Mouse (Mus musculus): Measurements from ENCODE around the gene Ppm1h. TPM values are rescaled to one million over a fixed set of nuclear protein-coding genes. Genes with fewer than 3 reads are reported as not detected.

Gene Ppm1h
- polyA plus RNA-seq, 2 experiments = 0.60 to 1.5 TPM

DNA sequence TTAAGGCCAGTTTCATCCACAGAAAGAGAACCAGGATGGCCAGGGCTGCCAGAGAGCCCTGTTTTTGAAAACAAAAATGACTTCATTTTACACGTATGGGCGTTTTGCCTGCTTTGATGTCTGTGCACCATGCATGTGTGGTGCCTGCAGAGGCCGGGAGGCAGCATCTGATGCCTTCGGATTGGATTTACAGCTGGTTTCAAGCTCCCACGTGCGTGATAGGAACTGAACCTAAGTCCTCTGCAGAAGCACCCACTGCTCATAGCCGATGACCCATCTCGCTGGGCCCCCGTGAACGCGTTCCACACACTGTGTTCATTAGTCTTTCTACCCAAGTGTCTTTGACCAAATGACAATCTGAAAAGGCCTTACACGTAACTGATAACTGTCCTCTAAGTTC, 301.6 kb downstream of the Ppm1h start:
- no peak overlapping the region for H3K4me2 ChIP-seq (ENCODE audit: low read depth)
- DNase-seq (ENCODE audit: low read depth in 3 of 3, low spot score in 3 of 3) (no peak), ATAC-seq (ENCODE audit: insufficient read depth) (no peak)
- H3K9ac ChIP-seq (replicated peaks) = no peak overlapping the region
- H3K27ac ChIP-seq = no peak overlapping the region
- no peaks in the 10 kb centered on the region for H3K27me3 ChIP-seq (ENCODE audit: control insufficient read depth, insufficient read depth, low read length)
- H3K4me3 ChIP-seq (ENCODE audit: insufficient read depth in 1 of 2, low read depth in 2 of 2, low read length in 2 of 2) = no peak overlapping the region
- 88% methylated on average over 12 of the region's 12 CpGs for WGBS (ENCODE audit: insufficient replicate concordance)
- peaks cover 2% of the 10 kb centered on the region for H3K36me3 ChIP-seq (replicated peaks; ENCODE audit: control insufficient read depth, insufficient read depth, low read depth)
- TF ChIP-seq EP300 (IDR thresholded peaks at IDR 0.05; ENCODE audit: low read depth) (no peak), CTCF (IDR thresholded peaks at IDR 0.05; ENCODE audit: low read depth) (no peak)
- H3K9me3 ChIP-seq (ENCODE audit: control insufficient read depth, low read length) = no peaks in the 10 kb centered on the region
- peaks cover 12 to 17% of the 10 kb centered on the region in 2 experiments for H3K4me1 ChIP-seq (replicated peaks; ENCODE audit: control insufficient read depth in 2 of 2, insufficient read depth in 2 of 2, low read length in 1 of 2)

DNA sequence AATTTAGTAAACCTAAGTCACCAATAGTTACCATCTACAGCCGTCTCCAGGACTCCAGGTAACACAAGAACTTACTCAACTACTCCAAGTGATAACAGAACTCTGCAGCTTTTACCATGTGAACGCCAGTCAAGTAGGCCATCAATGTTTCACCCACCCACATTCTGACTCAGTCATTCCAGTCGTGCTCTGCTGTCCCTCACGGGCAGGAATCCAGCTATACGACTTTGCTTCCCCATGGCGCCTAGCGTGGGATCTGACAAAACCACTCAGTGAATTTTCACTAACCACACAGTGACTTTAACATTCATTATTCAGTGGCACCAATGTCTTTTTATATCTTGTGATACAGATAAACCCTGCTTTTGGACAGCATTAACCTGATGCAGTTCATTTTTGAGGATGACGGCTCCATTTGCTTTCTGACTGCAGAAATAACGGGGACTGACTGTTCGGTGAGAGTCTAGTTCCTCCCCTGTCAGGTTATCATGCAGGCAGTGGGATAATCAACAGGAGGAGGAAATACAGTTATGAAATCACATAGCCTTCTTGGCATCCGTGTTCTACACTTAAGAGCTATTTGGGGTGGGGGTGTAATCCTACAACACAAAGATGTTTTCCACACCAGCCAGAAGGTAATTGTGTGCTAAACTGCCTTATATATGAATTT, 304.5 kb downstream of the Ppm1h start:
- TF ChIP-seq CTCF (IDR thresholded peaks at IDR 0.05; ENCODE audit: low read depth) = no peak
- no peak for TF ChIP-seq EP300 (IDR thresholded peaks at IDR 0.05; ENCODE audit: low read depth)
- peaks cover 2% of the 10 kb centered on the region for H3K36me3 ChIP-seq (replicated peaks; ENCODE audit: control insufficient read depth, insufficient read depth, low read depth)
- ATAC-seq (ENCODE audit: insufficient read depth) (no peak), DNase-seq (ENCODE audit: low read depth in 3 of 3, low spot score in 3 of 3) (no peak)
- H3K27me3 ChIP-seq (ENCODE audit: control insufficient read depth, insufficient read depth, low read length) = no peaks in the 10 kb centered on the region
- H3K9ac ChIP-seq (replicated peaks) = peak overlapping the region; percentile 95; the same call in 1 of the 2 replicates
- peak overlapping the region; percentile 93 for H3K4me2 ChIP-seq (ENCODE audit: low read depth)
- H3K4me1 ChIP-seq (replicated peaks; ENCODE audit: control insufficient read depth in 2 of 2, insufficient read depth in 2 of 2, low read length in 1 of 2) = peaks cover 20 to 23% of the 10 kb centered on the region in 2 experiments
- 53% methylated on average over 11 of the region's 11 CpGs for WGBS (ENCODE audit: insufficient replicate concordance)
- no peaks in the 10 kb centered on the region for H3K9me3 ChIP-seq (ENCODE audit: control insufficient read depth, low read length)
- H3K27ac ChIP-seq = no peak overlapping the region
- H3K4me3 ChIP-seq (ENCODE audit: insufficient read depth in 1 of 2, low read depth in 2 of 2, low read length in 2 of 2) = peak overlapping the region in 1 of 2 experiments; percentile 94; a peak in 2 of 4 replicates

DNA sequence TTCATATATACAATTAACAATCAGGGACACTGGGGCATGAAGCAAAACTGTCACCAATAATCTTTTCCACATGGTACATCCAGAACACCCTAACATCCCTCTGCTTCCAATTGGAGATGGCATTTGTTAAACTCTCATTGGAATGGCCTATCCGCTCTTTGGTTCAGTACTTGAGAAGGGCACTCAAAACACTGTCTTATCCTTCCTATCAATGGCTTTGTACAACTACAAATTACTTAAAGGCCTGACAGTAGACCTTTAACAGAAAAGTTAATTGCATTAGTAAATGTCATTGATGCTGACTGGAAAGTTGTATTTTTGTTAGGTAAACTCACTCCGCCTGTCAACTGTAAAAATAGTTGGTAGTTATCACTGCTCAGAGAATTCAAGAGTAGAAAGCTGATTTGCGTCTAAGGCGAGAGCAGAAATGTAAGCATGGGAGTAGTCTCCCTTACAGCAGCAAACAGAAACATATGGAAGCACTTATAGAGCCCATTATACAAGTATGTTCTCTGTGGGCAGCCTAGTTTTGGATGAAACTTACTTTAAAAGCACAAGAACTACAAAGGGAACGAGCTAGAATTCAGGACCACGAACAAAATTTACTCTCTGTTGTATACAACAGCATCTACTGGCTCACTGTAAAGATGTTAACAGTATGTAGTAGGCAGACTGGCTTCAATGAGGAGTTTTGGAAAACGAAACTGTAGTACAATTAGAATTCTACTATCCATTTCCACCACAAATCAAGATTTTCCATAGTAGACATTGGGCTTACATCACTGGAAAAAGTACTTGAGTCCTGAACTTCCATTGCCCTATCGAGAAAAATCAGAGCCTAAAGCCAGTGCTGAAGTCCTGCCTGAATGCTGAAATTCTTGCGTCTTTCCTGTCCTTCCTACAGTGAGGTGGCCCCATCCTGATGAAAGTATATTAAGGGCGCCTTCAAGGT, 305.3 kb downstream of the Ppm1h start:
- H3K4me1 ChIP-seq (replicated peaks; ENCODE audit: control insufficient read depth in 2 of 2, insufficient read depth in 2 of 2, low read length in 1 of 2) = peaks cover 20 to 23% of the 10 kb centered on the region in 2 experiments
- ATAC-seq (ENCODE audit: insufficient read depth) = no peak
- H3K27me3 ChIP-seq (ENCODE audit: control insufficient read depth, insufficient read depth, low read length) = no peaks in the 10 kb centered on the region
- H3K4me2 ChIP-seq (ENCODE audit: low read depth) = peak overlapping the region; percentile 93
- peak overlapping the region; percentile 95 for H3K9ac ChIP-seq (replicated peaks)
- peaks cover 2% of the 10 kb centered on the region for H3K36me3 ChIP-seq (replicated peaks; ENCODE audit: control insufficient read depth, insufficient read depth, low read depth)
- WGBS (ENCODE audit: insufficient replicate concordance) = 44% methylated on average over 10 of the region's 10 CpGs
- H3K4me3 ChIP-seq (ENCODE audit: insufficient read depth in 1 of 2, low read depth in 2 of 2, low read length in 2 of 2) = peak overlapping the region; percentile 89 to 94
- no peak for DNase-seq (ENCODE audit: low read depth in 3 of 3, low spot score in 3 of 3)
- no peaks in the 10 kb centered on the region for H3K9me3 ChIP-seq (ENCODE audit: control insufficient read depth, low read length)
- peak overlapping the region; percentile 2; the same call in 1 of the 2 replicates for H3K27ac ChIP-seq
- TF ChIP-seq CTCF (IDR thresholded peaks at IDR 0.05; ENCODE audit: low read depth) = no peak
- no peak for TF ChIP-seq EP300 (IDR thresholded peaks at IDR 0.05; ENCODE audit: low read depth)

DNA sequence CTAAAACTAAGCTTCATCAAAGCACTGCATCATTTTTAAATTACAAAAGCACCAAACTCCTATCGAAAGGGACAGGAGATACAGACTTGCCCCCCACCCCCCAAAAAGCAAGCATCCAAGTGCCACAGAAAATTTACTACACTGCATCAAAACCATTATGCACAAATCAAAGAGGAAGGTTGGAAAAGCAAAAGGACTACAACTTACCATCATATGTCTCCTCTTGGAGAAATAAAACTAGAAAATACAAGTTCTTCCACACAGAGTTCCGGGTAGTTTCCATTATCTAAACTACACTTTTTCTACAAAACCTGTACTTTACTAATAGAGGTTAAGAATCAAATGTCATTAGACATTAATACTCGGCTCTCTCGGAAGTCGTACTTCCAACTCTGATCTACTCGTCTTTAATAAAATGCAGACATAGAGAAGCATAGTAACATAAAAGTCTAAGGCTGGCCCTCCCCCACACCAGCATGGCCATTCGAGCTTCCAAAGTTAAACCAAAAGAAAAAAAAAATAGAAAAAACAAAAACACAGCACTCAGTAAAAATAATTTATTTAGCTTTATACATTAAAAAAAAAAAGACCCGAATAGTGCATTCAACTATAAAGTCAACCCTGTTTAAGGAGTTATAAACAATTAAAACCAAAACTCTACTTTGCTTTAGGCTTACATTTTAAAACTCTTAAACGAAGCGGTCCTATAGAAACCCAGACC, 306.1 kb downstream of the Ppm1h start:
- peak overlapping the region; percentile 82 for H3K27ac ChIP-seq
- peak overlapping the region; percentile 93 for H3K4me2 ChIP-seq (ENCODE audit: low read depth)
- peaks cover 2% of the 10 kb centered on the region for H3K36me3 ChIP-seq (replicated peaks; ENCODE audit: control insufficient read depth, insufficient read depth, low read depth)
- TF ChIP-seq EP300 (IDR thresholded peaks at IDR 0.05; ENCODE audit: low read depth) = no peak
- no peak for TF ChIP-seq CTCF (IDR thresholded peaks at IDR 0.05; ENCODE audit: low read depth)
- WGBS (ENCODE audit: insufficient replicate concordance) = 4% methylated on average over 10 of the region's 10 CpGs
- no peaks in the 10 kb centered on the region for H3K27me3 ChIP-seq (ENCODE audit: control insufficient read depth, insufficient read depth, low read length)
- no peak for DNase-seq (ENCODE audit: low read depth in 3 of 3, low spot score in 3 of 3)
- no peak for ATAC-seq (ENCODE audit: insufficient read depth)
- H3K9me3 ChIP-seq (ENCODE audit: control insufficient read depth, low read length) = no peaks in the 10 kb centered on the region
- H3K4me3 ChIP-seq (ENCODE audit: insufficient read depth in 1 of 2, low read depth in 2 of 2, low read length in 2 of 2) = peak overlapping the region; percentile 89 to 94
- peaks cover 20 to 23% of the 10 kb centered on the region in 2 experiments for H3K4me1 ChIP-seq (replicated peaks; ENCODE audit: control insufficient read depth in 2 of 2, insufficient read depth in 2 of 2, low read length in 1 of 2)
- peak overlapping the region; percentile 95 for H3K9ac ChIP-seq (replicated peaks)
